Mouse (Mus musculus): ENCODE measurements around the gene Gm3264.
"Not testable (repeated sequence)": the region's sequence is repeated elsewhere in the genome, so short reads cannot be mapped to it uniquely, and the experiment has no call there.

DNA sequence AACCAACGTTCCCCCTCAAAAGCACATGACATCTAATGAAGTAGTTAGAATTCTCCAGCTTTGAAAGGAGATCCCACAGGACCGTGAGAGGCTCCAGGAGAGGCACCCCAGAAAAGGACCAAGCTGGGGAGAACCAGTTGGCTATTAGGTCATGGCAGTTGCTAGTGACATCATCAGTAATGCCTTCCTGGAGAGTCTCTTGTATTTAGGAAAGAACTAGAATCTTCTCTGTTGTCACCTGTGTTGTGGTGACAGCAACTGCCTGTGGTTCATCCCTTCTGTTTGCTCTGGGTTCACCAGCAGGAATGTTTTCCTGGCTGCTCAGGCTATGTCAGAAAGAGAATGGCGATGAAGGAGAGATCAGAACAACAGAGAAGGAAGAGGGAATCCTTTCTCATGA is 36.7 kb downstream of the Gm3264 start, which contains the start of gene Gm3278:
- not testable (repeated sequence) for TF ChIP-seq MYOD1 (IDR thresholded peaks at IDR 0.05; ENCODE audit: control insufficient read depth in 1 of 3, insufficient read length in 2 of 3, low read depth in 2 of 3); MYOG (IDR thresholded peaks at IDR 0.05; ENCODE audit: control insufficient read depth in 1 of 3, insufficient read depth in 1 of 3, insufficient read length in 2 of 3, low read depth in 2 of 3); POLR2A (IDR thresholded peaks at IDR 0.05; ENCODE audit: insufficient read length, low read depth); USF1 (IDR thresholded peaks at IDR 0.05; ENCODE audit: low read depth); POLR2AphosphoS2 (IDR thresholded peaks at IDR 0.05; ENCODE audit: insufficient read length, low read depth); E2F4 (IDR thresholded peaks at IDR 0.05; ENCODE audit: insufficient read depth); TCF3 (IDR thresholded peaks at IDR 0.05; ENCODE audit: insufficient read length, low read depth); SRF (IDR thresholded peaks at IDR 0.05; ENCODE audit: control insufficient read depth, insufficient read length, low read depth); MAX (IDR thresholded peaks at IDR 0.05; ENCODE audit: low read depth); CEBPB (IDR thresholded peaks at IDR 0.05; ENCODE audit: insufficient read depth, poor library complexity, severe bottlenecking)
